In the genomic region with DNA sequence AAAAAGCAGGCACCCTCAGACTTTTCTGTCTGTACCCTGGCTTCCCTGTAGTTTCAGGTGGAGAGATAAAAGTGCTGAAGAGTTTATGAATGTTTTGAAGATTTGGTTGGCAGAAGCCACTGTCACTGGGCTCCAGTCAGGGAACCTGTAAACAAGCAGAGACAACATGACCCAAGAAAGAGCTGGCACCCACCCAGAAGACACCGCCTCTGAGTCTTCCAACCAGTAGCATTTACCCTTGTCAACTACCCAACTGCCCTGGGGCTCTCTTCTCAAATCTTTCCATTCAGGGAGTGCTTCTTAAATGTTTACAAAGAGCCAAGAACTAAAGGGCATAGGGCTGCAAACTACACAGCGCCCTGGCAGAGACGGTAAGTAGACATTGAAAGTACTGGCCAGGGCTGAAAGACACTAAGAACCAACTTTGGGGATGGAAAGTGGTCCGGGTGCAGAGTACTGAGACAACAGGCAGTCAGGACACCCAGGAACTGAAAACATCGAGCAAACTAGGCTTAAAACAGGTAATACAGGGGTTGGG, we compare ENCODE assay signal across 21 mouse cellular contexts. TPM values are rescaled to one million over a fixed set of nuclear protein-coding genes. Genes with fewer than 3 reads are reported as not detected.
A peak's percentile ranks its signal among the peaks of the same experiment; 100 is the strongest.
DNase-seq lines count a peak whose midpoint lies in the region; ATAC-seq and TF ChIP-seq lines count a peak whose summit lies in the region.
"Had no signal": no experiment of that assay in that cellular context is flagged by ENCODE, and none has a peak within 500 bp of the region (broad histone marks: within the 10 kb centered on the region; RNA-seq: fewer than 3 reads in every experiment).

No protein-coding gene starts in this region.

- no peak for TF ChIP-seq CTCF in gastrocnemius, adult 2 months (IDR thresholded peaks at IDR 0.05)
- TF ChIP-seq CTCF in liver, adult 2 months (IDR thresholded peaks at IDR 0.05; ENCODE audit: low read depth, low read length), result no peak

- H3K36me3 ChIP-seq in liver, adult 2 months (ENCODE audit: control insufficient read depth, insufficient read depth, low read length), result no peaks in the 10 kb centered on the region
- no peaks in the 10 kb centered on the region for H3K36me3 ChIP-seq in liver, embryonic 11.5 days (ENCODE audit: control insufficient read depth, insufficient read depth, low read length)
- H3K36me3 ChIP-seq: embryonic facial prominence, embryonic 12.5 days; G1E; hindbrain, embryonic 10.5 days; limb, embryonic 15.5 days had no signal

- no peak overlapping the region for H3K9ac ChIP-seq in liver, adult 2 months (ENCODE audit: low read depth, low read length)
- no peak overlapping the region for H3K9ac ChIP-seq in liver, embryonic 11.5 days (ENCODE audit: low read depth, low read length)
- H3K9ac ChIP-seq: embryonic facial prominence, embryonic 12.5 days; forebrain, embryonic 13.5 days; limb, embryonic 15.5 days had no signal

- H3K4me3 ChIP-seq in gastrocnemius, adult 2 months, result 0 out of 2 replicates have a peak overlapping the region, but pooled peaks have one; percentile 26
- H3K4me3 ChIP-seq in liver, adult 2 months (ENCODE audit: insufficient read depth, low read depth, low read length), result no peak overlapping the region
- no peak overlapping the region for H3K4me3 ChIP-seq in liver, embryonic 11.5 days (ENCODE audit: low read depth, low read length)
- H3K4me3 ChIP-seq: embryonic facial prominence, embryonic 12.5 days; erythroblast, embryonic 14.5 days; forebrain, embryonic 13.5 days; hindbrain, embryonic 10.5 days; layer of hippocampus, adult 2 months; limb, embryonic 15.5 days had no signal

- no peak for TF ChIP-seq POLR2A in liver, adult 2 months (IDR thresholded peaks at IDR 0.05; ENCODE audit: extremely low read depth, insufficient read depth, low read length)

- 46% methylated on average over 5 of the region's 5 CpGs for WGBS in liver, adult 2 months
- 86% methylated on average over 5 of the region's 5 CpGs for WGBS in liver, embryonic 11.5 days

- no peaks in the 10 kb centered on the region for H3K27me3 ChIP-seq in liver, adult 2 months (ENCODE audit: control insufficient read depth, insufficient read depth, low read length)
- H3K27me3 ChIP-seq in liver, embryonic 11.5 days (replicated peaks; ENCODE audit: control insufficient read depth, insufficient read depth, low read length), result 0 out of 2 replicates have a peak, but pooled peaks cover 4% of the 10 kb centered on the region
- H3K27me3 ChIP-seq: embryonic facial prominence, embryonic 12.5 days; limb, embryonic 15.5 days had no signal

- ATAC-seq in liver, embryonic 11.5 days (replicated peaks; ENCODE audit: low FRiP score), result no peak
- ATAC-seq: forebrain, embryonic 13.5 days had no signal

- H3K9me3 ChIP-seq in liver, embryonic 11.5 days (ENCODE audit: control insufficient read depth, low read length), result no peaks in the 10 kb centered on the region
- H3K9me3 ChIP-seq: embryonic facial prominence, embryonic 12.5 days; forebrain, embryonic 13.5 days; G1E; hindbrain, embryonic 10.5 days; limb, embryonic 15.5 days had no signal

- no peaks in the 10 kb centered on the region for H3K79me2 ChIP-seq in liver, adult 2 months (ENCODE audit: control insufficient read depth, insufficient read depth, low read length)

- DNase-seq in gastrocnemius, adult 2 months, result peak; percentile 63
- DNase-seq in gastrocnemius, postnatal 25 days, result no peak
- DNase-seq in liver, adult 2 months (ENCODE audit: extremely low read depth, low read depth, low spot score), result peak; percentile 86
- no peak for DNase-seq in liver, embryonic 11.5 days (ENCODE audit: low spot score)
- DNase-seq in 3T3-L1 (ENCODE audit: low read depth, low spot score) (peak; percentile 41), ES-CJ7 (ENCODE audit: low read depth, low spot score) (peak; percentile 60)
- no peak for DNase-seq in layer of hippocampus, adult 9-10 months (ENCODE audit: low spot score)
- DNase-seq: cerebellum, adult 11 months; gastrocnemius, postnatal 14 days; lung, adult 2 months; lung, postnatal 4 days; right cerebral cortex, postnatal 14 days; spleen, adult 18-20 months; thymus, adult 18-20 months had no signal

- no peak overlapping the region for H3K4me2 ChIP-seq in liver, embryonic 11.5 days
- H3K4me2 ChIP-seq: embryonic facial prominence, embryonic 12.5 days; forebrain, embryonic 13.5 days; limb, embryonic 15.5 days had no signal

- H3K4me1 ChIP-seq in liver, adult 2 months (ENCODE audit: control insufficient read depth, insufficient read depth, low read length), result peaks cover 7% of the 10 kb centered on the region; the same call in 1 of the 2 replicates
- peaks cover 15% of the 10 kb centered on the region for H3K4me1 ChIP-seq in liver, embryonic 11.5 days (replicated peaks; ENCODE audit: control insufficient read depth, insufficient read depth, low read length)

- H3K27ac ChIP-seq in gastrocnemius, adult 2 months, result peak overlapping the region; percentile 77
- peak overlapping the region; percentile 1 for H3K27ac ChIP-seq in liver, adult 2 months (replicated peaks; ENCODE audit: insufficient read depth, low read depth, low read length)
- H3K27ac ChIP-seq in liver, embryonic 11.5 days (ENCODE audit: low read depth, low read length), result no peak overlapping the region
- H3K27ac ChIP-seq: embryonic facial prominence, embryonic 12.5 days; forebrain, embryonic 13.5 days; hindbrain, embryonic 10.5 days; layer of hippocampus, adult 2 months; limb, embryonic 15.5 days had no signal

- intact Hi-C loops in gastrocnemius, adult 2 months (cut with DNase I), result no loop called here

RNA-seq across cellular contexts. Expression of gene Uso1, which starts 26.9 kb away (rescaled TPM):
- total RNA-seq in gastrocnemius, adult 2 months (2021), result 10 to 100 TPM; 63.2 to 72.3 TPM
- 10 to 100 TPM; 56.6 to 58.4 TPM for total RNA-seq in gastrocnemius, postnatal 25 days (2021)
- 44.7 and 46.6 TPM in 2 replicates for total RNA-seq in liver, adult 2 months (2014; rRNA removed)
- polyA plus RNA-seq in liver, adult 2 months (2012; rRNA removed), result 20.4 and 22.2 TPM in 2 replicates
- polyA plus RNA-seq in liver, embryonic 11.5 days (2014; fragmentation: Nextera tagmentation; extraction: Ambion mirVana), result 24.1 and 26.9 TPM in 2 replicates

RNA-seq across cellular contexts. Expression of gene G3bp2, which starts 27.4 kb away (rescaled TPM):
- total RNA-seq in gastrocnemius, adult 2 months (2021), result 10 to 100 TPM; 49.1 to 73.5 TPM
- 10 to 100 TPM; 48.8 to 51.7 TPM for total RNA-seq in gastrocnemius, postnatal 25 days (2021)
- 29.5 and 37.3 TPM in 2 replicates for total RNA-seq in liver, adult 2 months (2014; rRNA removed)
- 11.3 and 12.1 TPM in 2 replicates for polyA plus RNA-seq in liver, adult 2 months (2012; rRNA removed)
- 127 and 143 TPM in 2 replicates for polyA plus RNA-seq in liver, embryonic 11.5 days (2014; fragmentation: Nextera tagmentation; extraction: Ambion mirVana)

Comparison
In these comparisons a context has a peak if more than half of its experiments do, and no peak if none do; other contexts are left out.
1. DNase-seq: peak in gastrocnemius, adult 2 months (single experiment), liver, adult 2 months (single experiment), 3T3-L1 (single experiment) and ES-CJ7 (single experiment); none in gastrocnemius, postnatal 25 days (single experiment), liver, embryonic 11.5 days (single experiment) and layer of hippocampus, adult 9-10 months (single experiment).